Mouse (Mus musculus) liver, adult (tissue): ENCODE measurements around the gene Ldlrad3.

Source experiments
- GATA4 ChIP-seq: IDR thresholded peaks from 2 replicates; pipeline ENCODE4 v1.6.1; 2014; ENCODE audit warnings: mild to moderate bottlenecking, low read length; ENCODE audit not compliant: insufficient replicate concordance

Gene Ldlrad3

GRCm38 (mm10) chr2:102056144-102056543 lies 130.0 kb downstream of the Ldlrad3 start:
- TF ChIP-seq GATA4: no peak

- TF ChIP-seq GATA4: no peak
Measured at GRCm38 (mm10) chr2:102052951-102053660, 133.1 kb downstream of the Ldlrad3 start.

- no peak for TF ChIP-seq GATA4
Measured at GRCm38 (mm10) chr2:102052353-102052752, 133.8 kb downstream of the Ldlrad3 start.

GRCm38 (mm10) chr2:102049866-102050550 lies 136.2 kb downstream of the Ldlrad3 start:
- no peak for TF ChIP-seq GATA4

- TF ChIP-seq GATA4: no peak
Measured at GRCm38 (mm10) chr2:102048296-102049175, 137.6 kb downstream of the Ldlrad3 start.

GRCm38 (mm10) chr2:102046481-102046880 lies 139.7 kb downstream of the Ldlrad3 start:
- no peak for TF ChIP-seq GATA4

GRCm38 (mm10) chr2:102040456-102040855 lies 145.7 kb downstream of the Ldlrad3 start:
- TF ChIP-seq GATA4: no peak

GRCm38 (mm10) chr2:102040011-102040410 lies 146.2 kb downstream of the Ldlrad3 start:
- no peak for TF ChIP-seq GATA4

- TF ChIP-seq GATA4: no peak
Measured at GRCm38 (mm10) chr2:102038895-102039667, 147.1 kb downstream of the Ldlrad3 start.

GRCm38 (mm10) chr2:102038229-102038894 lies 147.8 kb downstream of the Ldlrad3 start:
- TF ChIP-seq GATA4: no peak

GRCm38 (mm10) chr2:102036665-102037511 lies 149.3 kb downstream of the Ldlrad3 start:
- TF ChIP-seq GATA4: no peak

- no peak for TF ChIP-seq GATA4
Measured at GRCm38 (mm10) chr2:102034513-102034879, 151.7 kb downstream of the Ldlrad3 start.

- TF ChIP-seq GATA4: no peak
Measured at GRCm38 (mm10) chr2:102033818-102034512, 152.2 kb downstream of the Ldlrad3 start.
